Mouse (Mus musculus): ENCODE results near the gene Mbnl1.
"Not testable (repeated sequence)": the region's sequence is repeated elsewhere in the genome, so short reads cannot be mapped to it uniquely, and the experiment has no call there.

Mbnl1 gene

GRCm38 (mm10) chr3:60494774-60495535, 22.3 kb downstream of the Mbnl1 start:
- not testable (repeated sequence) for DNase-seq

DNA sequence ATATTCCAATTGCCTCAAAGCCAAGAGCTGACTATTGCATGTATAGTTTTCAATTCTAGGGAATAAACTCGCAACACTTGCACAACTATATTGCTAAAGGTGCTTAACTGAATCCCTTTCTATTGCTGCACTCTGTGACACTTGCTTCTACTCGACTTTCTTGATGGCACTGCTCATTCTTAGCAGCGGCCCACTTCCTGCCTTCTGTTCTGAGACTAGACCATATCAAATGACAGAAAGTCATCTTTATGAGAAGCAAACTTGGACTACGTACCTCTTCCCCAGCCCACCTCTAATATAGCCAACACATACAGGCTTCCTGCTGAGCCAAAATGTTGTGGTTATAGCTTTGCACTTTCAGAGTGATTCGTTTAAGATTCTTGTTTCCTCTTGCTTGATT, 23.6 kb downstream of the Mbnl1 start:
- no peak for DNase-seq

- no peak for DNase-seq
Observed at GRCm38 (mm10) chr3:60498151-60498550, 25.5 kb downstream of the Mbnl1 start.

DNA sequence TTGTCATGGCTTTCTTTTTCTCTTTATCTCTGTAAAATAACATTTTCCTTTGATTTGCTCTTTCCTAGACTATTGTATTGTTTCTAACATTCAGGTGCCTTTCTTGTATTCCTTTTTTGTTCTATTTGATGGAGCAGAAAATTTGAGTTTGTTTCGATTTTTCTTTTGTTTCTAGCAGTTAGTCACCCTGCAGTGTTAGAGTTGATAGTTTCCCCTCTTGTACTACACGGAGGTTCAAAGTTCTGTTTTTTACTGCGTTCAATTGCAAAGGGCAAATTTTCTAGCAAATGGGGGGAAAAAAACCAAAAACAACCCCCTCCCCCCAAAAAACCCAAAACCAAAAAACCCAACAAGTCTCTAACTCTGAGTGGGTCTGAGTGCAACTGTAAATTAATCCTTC, 26.0 kb downstream of the Mbnl1 start:
- DNase-seq: no peak

- DNase-seq: peak; percentile 57
Observed at GRCm38 (mm10) chr3:60499157-60499578, 26.5 kb downstream of the Mbnl1 start.

DNA sequence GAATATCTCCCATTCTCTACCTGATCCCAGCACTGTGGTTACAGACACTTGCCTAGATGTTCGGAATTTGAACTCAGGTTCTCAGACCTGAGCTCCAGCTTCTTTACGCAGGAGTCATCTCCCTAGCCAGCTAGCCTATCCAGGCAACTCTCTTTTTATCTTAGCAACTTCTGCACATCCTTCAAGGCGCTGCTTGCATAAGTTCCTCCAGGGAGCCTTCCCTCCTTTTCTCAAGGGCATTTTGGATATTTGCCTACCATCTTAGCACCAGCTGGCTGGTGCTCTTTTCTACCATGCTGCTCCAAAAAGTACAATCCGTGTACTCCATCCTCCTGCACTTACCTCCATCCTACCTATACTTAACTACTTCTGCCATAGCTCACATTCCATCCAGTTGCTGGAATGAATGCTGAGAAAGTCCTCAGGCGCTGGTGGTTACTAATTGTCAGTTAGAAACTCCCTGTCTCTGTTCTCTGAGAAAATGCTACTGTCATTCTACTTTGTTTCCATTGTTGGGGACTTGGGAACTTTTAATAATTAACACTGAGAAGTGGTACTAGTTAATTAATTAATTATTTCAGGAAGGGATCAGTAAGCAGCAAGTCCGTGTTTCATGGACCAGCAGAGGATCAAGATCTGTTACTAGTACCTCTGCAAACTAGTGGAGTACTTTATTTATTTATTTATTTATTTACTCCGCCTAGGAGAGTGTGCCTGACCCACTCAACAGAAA, 27.3 kb downstream of the Mbnl1 start:
- no peak for DNase-seq

- DNase-seq: peak; percentile 88
Observed at GRCm38 (mm10) chr3:60500571-60501527, 28.2 kb downstream of the Mbnl1 start.

DNA sequence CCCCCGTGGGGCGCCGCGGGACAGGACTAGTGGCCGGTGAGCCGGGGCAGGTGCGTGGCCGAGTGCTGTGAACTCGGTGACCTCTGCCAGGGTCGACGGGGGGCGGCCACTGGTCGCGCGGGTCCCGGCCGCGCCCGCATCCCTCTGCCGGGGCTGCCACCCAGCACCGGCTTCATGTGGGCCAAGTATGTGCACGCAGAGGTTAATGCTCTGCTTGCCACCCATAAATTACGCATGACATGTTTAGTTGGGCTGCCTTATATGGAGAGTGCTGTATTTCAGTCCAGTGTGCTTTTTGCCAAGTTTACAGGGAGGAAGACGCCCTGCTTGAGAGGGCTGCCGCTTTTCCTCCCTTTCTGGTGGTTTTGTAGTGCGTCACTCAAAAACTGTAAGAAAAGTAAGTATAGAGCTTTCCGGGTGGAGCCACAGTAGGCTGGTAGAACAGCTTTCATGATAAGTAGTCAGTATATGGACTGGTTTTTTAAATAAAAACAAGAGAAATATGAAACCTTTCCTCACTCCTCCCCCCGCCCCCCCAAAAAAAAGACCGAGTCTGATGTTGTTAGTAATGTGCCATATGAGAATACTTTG, 29.0 kb downstream of the Mbnl1 start:
- DNase-seq: peak; percentile 50

- DNase-seq: no peak
Observed at GRCm38 (mm10) chr3:60502155-60502987, 29.7 kb downstream of the Mbnl1 start.

- peak; percentile 44 for DNase-seq
Observed at GRCm38 (mm10) chr3:60503196-60503595, 30.6 kb downstream of the Mbnl1 start.

- DNase-seq: no peak
Observed at GRCm38 (mm10) chr3:60504775-60505430, 32.3 kb downstream of the Mbnl1 start.

DNA sequence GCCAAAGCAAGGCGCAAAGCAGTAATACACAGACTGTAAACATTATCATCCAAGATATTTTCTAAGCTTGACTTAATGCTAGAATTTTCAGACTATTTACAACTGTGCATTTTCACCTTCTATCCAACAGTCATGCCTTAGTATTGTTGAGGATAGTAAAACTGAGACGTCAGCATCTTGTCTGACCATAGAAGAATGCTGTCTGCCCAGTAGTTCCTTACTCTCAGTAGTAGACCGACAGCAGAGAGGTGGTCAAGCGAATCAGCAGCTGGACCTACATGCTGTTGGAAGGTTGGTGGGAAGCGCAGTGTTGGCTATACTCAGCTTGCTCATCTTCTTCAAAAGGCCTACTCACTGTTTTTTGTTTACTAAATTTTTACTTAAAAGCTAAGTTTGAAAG, 34.2 kb downstream of the Mbnl1 start:
- no peak for DNase-seq

- DNase-seq: no peak
Observed at GRCm38 (mm10) chr3:60507496-60507895, 34.9 kb downstream of the Mbnl1 start.

DNA sequence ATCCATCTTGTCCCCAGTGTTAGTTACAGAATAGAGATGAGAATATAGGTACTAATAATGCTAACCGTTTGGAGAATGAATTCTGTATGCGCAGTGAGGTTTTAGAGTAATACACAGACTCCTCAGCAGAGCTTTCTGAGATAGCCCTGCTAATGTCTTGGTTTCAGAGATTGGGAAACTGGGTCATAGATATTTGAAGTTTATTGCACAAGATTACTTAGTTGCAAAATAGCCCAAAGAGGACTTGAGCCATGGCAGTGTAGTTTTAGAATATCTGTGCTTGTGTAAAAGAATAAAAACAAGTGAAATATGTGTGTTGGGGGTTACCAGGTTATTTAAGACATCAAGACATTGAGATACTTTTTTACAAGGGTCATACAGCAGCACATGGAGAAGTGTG, 35.3 kb downstream of the Mbnl1 start:
- no peak for DNase-seq

- no peak for DNase-seq
Observed at GRCm38 (mm10) chr3:60511197-60511596, 38.6 kb downstream of the Mbnl1 start.

DNA sequence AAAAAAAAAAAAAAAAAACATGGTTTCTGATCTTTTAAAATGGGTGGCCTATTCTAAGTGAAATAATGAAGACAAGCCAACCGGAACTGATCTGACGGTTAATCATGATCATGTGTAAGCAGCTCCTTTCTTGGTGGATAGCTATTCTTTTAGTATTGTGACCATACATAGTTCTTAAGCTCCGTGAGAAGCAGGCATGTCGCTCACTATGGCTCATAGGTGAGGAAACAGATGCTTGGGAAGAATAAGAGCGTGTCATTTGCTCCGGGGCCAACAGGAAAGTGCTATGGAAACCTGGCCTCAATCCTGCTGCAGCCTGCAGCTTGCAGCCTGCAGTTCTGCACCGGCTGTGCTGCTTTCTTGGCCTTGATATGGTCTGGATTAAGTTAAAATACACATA, 40.7 kb downstream of the Mbnl1 start:
- no peak for DNase-seq

- DNase-seq: no peak
Observed at GRCm38 (mm10) chr3:60513746-60514145, 41.1 kb downstream of the Mbnl1 start.

DNA sequence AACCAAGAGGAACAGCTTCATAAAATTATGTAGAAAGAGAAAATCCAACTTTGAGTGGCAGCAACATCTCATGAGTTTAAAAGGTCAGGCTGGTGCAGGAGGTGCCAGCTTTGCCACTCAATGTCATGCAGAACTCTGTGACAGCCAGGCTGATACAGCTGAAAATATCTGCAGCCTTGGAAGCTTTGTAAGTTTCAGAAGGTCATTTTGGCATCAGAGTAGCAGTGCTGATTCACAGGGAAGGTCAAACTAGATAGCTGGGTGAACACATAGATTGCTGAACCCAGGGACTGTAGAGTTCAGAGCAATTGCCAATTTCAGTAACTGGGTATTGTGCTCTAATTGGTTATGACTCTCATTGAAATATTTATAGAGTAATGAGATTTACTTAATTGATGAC, 42.8 kb downstream of the Mbnl1 start:
- no peak for DNase-seq

- peak; percentile 67 for DNase-seq
Observed at GRCm38 (mm10) chr3:60516054-60516674, 43.5 kb downstream of the Mbnl1 start.

GRCm38 (mm10) chr3:60517234-60517787, 44.7 kb downstream of the Mbnl1 start:
- DNase-seq: no peak
